Mouse (Mus musculus): ENCODE data around the gene Fam126a.

Gene Fam126a

DNA sequence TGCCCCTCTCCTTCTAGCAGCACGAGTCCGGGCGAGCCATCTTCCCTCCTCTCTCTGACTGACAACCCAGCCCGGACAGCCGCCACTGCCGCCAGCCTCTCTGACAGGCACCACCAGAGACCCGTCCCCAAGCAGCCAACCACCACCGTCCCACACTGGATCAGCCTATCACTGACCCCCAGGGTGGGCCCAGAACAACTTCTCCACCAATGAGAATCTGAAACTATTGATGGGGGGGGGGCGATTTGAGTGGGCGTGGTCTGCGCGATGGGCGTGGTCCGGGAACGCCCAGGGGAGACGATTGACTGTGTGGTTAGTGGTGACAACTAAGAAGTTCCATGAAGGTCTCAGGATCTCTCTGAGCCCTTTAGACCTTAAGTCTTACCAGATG, at the start of gene Fam126a:
Gene Fam126a (minus strand): TSS at position 112 of the 391 bp plus-strand sequence.
- in situ Hi-C loops (cut with MseI, MboI) = no loop called here

DNA sequence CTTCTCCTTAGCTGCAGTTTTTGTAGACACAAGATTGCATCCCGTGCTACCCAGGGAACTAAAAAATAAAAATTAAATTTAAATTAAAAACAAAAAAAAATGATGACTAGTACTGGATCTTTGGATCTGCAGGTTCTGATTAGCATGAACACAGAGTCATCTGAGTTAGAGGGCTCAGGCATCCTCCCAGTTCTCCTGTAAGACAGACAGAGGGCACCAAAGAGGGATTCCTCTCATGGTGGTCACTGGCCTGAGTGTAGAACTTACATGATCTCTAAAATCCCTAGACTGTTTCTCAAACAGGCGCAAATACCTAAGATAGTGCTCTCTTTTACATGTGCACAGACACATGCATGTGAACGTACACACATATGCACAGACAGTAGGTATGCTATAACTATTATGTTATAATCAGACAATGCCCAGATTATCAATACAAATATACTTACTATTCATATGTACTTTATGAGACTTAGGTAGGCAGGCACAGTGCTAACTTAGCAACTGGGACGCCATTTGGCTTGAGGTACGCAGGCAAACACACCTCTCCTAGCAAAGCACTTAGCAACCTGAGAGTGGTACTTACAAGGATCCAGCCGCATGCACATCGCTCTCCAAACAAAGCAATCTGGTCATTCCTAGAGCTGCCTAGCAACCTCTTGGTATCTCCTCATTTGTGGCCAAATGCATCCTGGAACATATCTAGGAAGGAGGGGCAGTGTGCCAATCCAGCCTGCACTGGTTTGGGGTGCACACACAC, 48.1 kb upstream of the Fam126a start:
- in situ Hi-C loops (cut with MseI, MboI) = no loop called here

DNA sequence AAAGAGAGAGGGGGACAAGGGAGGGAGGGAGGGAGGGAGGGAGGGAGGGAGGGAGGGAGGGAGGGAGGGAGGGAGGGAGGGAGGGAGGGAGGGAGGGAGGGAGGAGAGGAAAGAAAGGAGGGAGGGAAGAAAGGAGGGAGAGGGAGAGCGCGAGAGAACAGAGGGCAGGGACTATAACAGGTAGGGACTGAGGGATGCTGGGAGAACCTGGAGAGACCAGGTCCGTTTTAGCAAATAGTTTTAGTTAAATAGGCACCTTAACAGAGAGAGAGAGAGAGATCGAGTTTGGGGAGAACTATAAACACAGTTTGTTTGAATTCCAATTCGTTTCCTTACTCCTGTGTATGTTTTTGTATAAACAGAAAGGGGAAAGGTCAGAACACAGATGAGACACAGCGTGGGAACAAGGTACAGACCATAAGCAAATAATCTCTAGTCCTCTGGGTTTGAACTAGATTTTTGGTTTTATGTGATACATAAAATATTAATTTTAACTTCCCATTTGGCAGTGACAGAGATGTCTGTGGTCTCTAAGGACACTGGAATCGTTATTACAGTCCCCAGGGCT, 47.3 kb upstream of the Fam126a start:
- in situ Hi-C loops (cut with MseI, MboI) = no loop called here

DNA sequence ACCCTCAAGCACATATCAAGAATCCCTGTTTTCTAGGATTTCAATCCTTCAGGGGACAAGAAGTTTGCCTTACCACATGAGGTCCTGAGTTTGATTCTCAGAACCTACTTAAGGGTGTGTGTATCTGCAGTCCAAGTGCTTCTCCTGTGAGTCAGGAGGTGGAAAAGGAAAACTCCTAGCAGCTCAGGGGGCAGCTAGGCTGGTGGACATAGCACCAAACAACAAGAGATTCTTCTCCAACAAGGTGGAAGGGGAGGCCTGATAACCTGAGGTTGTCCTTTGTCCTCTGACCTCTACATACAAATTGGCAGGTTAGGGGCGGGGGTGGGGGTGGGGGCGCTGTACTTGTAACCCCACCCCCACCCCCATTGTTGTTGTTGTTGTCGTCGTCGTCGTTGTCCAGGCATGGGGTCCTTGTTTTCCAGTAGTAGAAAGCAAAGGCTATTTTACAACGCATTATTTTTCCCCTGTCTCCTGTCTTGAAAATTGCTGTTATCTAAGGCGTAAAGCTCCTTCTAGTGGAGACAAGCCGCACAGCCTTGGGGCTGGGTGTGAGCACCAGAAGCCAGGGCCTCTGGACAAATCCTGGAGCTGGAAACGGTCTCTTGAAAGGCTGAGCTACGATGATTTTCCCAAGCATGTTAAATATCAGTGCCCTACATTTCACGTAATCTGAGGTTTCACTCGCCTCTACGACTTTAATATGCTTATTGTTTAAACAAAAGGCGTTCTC, 46.7 kb upstream of the Fam126a start:
- in situ Hi-C loops (cut with MseI, MboI) = no loop called here

DNA sequence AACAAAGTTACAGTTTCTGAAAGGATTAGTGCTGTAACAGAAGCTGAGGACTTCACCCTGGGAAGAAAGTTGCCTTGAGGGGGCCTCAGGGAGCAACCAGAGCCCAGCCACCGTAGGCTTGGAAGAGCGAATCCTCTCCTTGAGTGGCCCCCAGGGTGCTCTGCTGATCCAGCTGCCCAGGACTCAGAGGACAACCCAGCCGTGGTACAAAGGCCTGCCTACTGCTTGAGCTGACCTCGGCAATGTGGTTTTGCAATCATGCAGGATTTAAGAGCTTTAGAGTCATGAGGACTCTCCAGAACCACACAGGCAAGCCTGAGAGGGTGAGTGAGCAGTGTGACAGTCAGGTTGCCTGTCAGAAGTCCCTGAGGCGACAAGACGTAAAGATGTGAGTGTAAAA, 41.5 kb upstream of the Fam126a start:
- in situ Hi-C loops (cut with MseI, MboI) = no loop called here

DNA sequence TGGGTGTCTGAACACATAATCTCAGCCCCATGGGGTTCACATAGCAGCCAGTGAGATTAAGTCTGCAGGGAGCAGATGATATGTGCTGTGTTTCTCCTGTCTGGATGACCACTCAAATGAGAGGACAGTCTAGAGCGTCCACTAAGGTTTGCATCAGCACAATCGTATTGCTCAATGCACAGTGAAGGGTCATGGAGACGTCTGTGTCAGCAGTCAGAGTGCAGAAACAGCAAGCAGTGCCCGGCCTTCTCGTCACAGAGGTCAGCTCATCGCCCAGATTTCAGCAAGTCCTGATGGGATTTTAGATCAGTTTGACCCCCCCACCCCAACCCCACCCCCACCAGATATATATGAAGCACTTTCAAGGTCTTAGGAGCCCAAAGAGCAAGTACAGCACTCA, 38.5 kb upstream of the Fam126a start:
- in situ Hi-C loops (cut with MseI, MboI) = no loop called here

DNA sequence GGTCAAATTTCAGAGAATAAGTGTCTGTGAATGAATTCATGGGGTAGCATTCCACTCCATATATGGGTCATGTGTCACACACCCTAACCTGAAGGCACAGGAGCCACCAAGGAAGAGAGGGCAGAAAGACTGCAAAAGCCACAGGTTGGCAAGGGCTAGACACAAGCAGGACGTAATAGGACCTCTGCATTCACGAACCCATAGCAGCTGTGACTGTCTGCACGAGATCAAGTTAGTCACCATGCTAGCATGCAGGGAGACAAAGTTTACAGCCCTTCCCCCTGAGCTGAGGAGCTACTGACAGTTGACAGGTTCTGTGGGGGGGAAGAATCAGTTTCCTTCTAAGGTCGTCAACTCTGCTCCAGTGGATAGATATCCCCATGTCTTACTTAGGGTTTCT, 33.1 kb upstream of the Fam126a start:
- in situ Hi-C loops (cut with MseI, MboI) = no loop called here

DNA sequence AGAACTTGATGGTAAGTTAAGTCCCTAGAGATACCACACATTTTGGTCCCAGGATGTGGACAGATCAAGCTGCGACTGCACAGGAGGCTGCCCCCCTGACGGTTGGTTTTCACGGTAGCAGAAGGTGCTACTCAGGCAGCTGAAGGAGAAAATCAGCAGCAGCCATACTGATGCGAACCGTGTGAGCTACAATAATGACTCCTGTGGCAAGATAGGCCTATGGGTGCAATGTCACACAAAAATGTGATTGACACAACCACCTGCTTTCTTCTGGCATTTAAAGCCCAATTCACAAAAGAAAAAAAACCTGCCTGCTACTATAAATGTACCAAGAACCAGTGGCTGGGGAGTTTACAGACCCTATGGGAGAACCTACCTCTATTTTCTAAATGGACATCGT, 32.5 kb upstream of the Fam126a start:
- in situ Hi-C loops (cut with MseI, MboI) = no loop called here

DNA sequence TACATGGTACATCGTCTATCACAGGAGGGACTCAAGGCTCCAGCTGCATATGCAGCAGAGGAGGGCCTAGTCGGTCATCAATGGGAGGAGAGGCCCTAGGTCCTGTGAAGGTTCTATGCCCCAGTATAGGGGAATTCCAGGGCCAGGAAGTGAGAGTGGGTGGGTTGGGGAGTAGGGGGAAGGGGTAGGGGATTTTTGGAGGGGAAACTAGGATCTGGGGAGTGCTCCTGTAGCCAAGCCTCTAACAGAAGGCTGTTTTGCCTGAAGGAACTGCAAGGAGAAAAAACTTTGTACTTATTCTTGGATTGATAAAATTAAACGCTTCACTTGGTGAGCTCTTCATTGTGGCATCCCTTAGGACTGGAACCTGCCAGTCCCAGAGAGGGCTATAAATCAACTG, 30.5 kb upstream of the Fam126a start:
- in situ Hi-C loops (cut with MseI, MboI) = no loop called here

DNA sequence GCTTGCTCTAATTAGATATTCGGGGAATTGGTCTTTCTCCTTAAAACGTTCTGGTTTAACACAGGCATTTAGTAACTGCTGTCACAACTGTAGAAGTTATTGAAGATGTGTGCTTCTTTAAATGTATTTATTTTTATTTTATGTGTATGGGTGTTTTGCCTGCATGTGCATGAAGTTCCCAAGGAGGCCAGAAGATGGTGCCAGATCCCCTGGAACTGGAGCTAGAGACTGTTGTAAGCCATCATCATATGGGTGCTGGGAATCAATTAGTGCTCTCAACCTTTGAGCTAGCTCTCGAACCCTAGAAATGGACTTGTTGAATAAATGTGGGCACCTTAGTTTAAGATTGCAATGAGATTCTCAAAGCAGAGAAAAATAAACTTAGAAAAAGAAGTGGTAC, 27.1 kb upstream of the Fam126a start:
- in situ Hi-C loops (cut with MseI, MboI) = no loop called here

DNA sequence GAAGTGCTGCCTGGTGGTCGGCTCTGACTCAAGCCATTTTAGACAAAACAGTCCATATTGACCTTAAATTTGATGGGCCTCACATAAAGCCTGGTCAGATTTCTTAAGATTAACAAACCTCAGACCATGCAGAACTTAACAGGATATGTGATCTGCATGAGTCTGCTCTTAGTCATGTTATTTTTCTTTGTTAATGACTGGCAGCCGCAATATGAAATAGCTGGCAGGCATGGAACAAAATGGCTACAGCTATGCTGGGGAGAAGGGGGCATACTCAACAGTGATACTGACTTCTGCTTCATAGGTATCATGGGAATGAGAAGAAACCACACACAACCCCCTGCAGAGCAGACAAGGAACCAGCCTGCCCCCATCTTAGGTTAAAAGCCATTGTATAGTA, 26.4 kb upstream of the Fam126a start:
- in situ Hi-C loops (cut with MseI, MboI) = no loop called here

DNA sequence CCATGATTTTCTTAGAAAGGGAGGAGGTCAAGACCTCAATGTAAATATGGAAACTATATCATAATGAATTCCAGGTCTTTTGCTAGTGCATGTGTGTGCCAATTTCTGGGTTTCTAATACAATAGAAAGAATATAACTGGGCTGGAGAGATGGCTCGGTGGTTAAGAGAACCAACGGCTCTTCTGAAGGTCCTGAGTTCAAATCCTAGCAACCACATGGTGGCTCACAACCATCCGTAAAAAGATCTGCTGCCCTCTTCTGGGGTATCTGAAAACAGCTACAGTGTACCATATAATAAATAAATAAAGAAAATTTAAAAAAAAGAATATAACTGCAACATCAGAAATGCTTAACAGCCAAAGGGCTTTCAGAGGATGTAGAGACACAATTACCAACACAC, 23.9 kb upstream of the Fam126a start:
- in situ Hi-C loops (cut with MseI, MboI) = no loop called here

DNA sequence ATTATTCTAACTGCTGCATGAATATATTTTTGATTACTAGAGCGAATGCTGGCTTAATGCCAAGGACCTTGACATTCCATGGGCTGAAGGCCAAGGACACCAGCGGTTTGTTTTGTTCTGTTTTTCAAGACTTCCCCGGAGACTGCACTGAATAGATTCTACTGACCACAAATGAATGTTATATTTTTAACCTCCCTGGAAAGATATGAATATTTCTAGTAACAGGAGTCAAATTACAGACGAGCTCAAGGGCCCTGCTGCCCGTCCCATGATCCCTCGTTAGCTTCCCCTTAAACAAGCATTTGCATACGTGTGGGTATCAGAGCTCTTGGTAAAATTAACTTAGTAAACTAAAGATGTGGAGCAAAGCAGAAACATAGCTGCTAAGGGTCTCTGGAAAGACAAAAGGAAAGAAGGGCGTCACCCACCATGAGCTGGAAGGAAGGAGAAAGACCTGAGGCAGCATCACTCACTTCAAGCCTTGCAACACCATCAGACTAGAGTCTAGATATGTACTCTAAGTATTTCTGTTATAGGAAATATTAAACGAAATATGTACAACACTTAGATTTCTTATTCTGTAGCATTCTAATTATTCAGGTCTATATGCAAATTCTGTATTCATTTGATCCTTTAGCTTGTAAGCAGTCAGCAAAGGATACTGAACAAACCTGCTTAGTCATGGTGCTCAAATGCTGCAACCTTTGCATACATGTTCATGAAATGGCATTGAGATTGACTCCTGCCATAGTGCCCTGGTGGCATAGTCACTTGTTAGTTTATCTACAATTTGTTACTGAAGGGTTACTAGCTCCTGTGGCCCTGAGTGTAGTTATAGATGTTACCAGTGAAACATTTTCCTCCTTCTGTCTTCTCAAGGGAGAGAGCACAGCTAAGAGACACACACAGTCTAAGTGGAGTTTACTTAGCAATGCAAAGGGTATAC, 23.0 kb upstream of the Fam126a start:
- in situ Hi-C loops (cut with MseI, MboI) = no loop called here

DNA sequence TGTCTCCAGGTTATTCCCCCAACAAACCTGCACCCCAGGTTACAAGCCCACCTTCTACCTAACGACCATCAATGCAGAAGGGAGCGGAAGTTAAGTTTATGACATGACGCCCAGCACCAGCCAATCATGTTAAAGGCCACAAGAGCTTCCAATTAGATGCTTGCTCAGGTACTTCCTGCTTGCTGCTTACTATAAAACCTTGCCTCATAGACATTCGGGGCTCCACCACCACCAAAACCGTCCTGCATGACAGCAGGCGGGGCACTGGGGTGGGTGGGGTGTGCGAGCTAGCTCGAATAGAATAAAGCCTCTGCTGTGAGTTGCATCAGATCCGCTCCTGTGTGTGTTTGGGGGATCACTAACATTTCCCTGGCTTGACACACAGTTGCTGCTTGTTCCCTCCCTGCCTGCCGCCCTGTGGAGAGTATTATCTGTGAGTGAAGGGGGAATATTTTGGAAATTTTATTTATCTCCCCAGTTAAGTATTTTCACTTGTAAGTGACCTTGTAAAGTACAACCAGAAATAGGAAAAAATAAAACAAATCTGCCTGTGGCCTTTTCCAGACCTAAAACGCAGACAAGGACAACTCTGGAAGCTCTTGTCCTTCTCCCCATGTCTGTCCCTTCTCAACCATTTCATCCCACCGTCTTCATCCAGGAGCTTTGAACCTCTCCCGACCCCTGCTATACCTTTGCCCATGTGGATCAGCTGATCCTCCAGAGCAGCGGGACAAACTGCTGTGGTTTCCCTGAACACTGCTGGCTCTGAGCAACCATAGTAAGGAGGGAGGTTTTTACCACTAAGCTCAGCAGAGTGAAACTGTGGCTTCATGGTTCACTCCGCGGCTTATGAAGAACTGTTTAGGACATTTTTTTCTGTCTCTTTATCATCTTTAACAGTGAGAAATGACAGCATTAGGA, 21.5 kb upstream of the Fam126a start:
- in situ Hi-C loops (cut with MseI, MboI) = no loop called here

DNA sequence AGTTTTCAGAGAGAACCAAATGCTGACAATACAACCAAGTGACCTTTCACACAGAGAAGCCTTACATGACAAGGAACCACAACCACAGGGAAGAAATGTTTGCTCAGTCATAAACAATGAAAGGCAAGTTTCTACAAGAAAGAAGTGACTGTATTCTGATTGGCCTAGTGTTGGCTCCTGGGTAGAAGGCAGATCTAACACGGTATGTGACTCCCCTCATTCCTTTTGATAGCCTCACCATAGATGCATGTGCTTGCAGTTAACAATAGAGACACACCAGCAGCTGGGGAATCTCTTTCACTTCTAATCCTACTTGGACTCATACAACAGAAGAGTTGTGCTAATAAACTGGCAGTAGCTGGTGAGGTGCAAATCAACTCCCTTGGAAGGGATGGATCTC, 17.3 kb upstream of the Fam126a start:
- in situ Hi-C loops (cut with MseI, MboI) = no loop called here

DNA sequence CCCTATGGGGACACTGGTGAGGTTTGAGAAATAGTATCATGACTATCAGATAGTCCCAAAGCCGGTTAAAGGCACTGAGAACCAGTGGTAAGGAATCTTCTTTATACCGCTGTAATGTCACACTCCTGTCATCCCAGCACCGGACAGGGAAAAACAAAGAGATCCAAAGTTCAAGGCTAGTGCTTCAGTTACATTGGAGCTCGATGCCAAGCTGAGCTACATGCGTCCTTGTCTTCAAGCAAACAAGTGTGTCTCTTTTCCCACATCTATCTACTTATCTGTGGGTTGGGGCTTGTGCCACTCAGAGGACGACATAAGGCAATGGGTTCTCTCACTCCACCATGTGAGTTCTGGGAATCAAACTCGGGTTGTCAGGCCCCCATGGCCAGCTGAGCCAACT, 16.5 kb upstream of the Fam126a start:
- in situ Hi-C loops (cut with MseI, MboI) = no loop called here

DNA sequence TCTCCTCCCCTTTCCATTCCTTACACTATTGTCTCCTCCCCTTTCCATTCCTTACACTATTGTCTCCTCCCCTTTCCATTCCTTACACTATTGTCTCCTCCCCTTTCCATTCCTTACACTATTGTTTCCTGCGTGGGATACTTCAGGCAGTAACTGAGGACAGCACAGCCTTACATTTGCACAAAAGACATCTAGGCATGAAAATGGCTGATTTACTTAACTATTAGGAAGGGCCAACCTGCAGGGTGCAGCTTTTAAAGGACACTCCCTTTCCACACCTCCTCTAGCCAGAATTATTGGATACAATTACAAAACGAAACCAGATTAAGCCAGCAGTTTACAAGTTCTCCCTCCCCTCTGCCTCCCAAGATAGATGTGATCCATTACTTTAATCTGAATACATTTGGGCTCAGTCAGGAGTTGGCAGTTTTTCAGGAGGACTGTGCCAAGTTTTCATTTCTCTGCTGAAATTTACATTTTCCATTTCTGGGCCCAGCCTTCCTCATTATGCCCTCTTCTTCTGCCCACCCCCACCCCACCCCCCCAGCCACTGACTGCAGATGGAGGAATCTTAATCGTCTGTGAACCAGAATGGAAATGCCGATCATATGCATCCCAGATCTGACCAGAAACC, 15.6 kb upstream of the Fam126a start:
- in situ Hi-C loops (cut with MseI, MboI) = no loop called here

DNA sequence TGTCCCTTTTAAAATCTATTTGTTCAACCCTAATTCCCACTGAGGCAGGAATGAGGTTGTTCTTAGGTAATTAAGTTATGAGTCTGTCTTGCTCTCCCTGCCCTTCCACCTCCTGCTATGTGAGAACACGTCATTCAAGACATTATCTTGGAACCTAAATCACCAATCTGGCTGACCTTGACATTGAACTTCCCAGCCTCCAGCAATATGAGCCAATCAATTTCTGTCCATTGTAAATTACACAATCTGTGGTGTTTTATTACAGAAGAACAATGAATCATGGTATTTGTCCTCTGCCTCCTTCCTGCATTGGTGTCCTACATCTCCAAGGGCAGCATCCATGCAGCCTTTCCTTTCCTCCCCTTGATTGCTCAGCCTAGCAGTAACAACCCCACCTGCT, 13.9 kb upstream of the Fam126a start:
- in situ Hi-C loops (cut with MseI, MboI) = no loop called here

DNA sequence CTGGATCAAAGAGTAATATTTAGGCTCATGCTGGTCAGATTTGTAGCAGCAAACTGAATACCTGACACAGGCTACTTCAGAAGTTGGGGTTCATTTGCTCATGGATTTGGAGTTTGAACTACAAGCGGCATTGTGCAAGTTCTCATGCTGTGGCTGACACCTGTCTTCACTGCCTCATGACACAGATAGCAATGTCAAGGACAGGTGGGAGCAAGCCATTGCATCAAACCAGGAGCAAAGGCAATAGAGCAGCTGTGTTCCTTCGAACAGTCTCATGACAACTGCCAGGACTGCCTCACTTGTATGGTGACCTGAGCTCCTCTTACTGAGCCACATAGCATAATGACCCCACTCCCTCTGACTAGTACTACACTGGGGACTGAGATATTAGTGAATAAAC, 12.9 kb upstream of the Fam126a start:
- in situ Hi-C loops (cut with MseI, MboI) = no loop called here

DNA sequence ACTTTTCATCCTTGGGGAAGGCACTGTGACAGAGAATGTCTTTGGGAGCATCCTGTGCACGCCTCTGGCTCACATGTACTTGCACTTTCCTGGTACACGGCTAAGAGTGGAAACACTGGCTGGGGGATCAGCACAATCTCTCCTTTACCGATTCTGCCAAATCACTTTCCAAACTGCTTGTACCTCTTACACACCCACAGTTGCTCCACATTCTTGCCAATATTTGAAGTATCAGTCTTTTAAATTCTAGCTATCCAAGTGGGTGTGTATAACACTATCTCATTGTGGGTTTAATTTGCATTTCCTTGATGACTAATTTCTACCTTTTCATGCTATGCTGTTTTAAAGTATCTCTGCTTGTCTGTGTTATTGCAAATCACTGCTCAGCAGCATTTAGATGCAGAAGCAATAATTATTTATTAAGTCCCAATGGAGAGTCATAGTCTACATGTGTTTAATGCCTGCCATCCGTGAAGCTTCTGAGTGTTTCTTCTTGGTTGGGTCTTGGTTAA, 10.9 kb upstream of the Fam126a start:
- in situ Hi-C loops (cut with MseI, MboI) = no loop called here
